Mouse (Mus musculus) yolk sac, embryonic 10.5 days (tissue): Measurements from ENCODE around the gene Htr6.

Source experiments
- DNase-seq: peaks from one replicate; pipeline ENCODE4 v3.0.0-alpha.2; 2017; ENCODE audit warnings: low spot score

The Htr6 gene

GRCm38 (mm10) chr4:139044566-139044965 lies 30.8 kb downstream of the Htr6 start:
- DNase-seq = no peak

GRCm38 (mm10) chr4:139043600-139043999 lies 31.8 kb downstream of the Htr6 start:
- no peak for DNase-seq

GRCm38 (mm10) chr4:139042611-139043010 lies 32.8 kb downstream of the Htr6 start:
- DNase-seq = no peak

GRCm38 (mm10) chr4:139040084-139040839 lies 35.1 kb downstream of the Htr6 start:
- no peak for DNase-seq

- no peak for DNase-seq
Measured at GRCm38 (mm10) chr4:139037795-139038607, 37.4 kb downstream of the Htr6 start.

GRCm38 (mm10) chr4:139035799-139036198 lies 39.6 kb downstream of the Htr6 start:
- no peak for DNase-seq

GRCm38 (mm10) chr4:139034942-139035341 lies 40.4 kb downstream of the Htr6 start:
- no peak for DNase-seq

- no peak for DNase-seq
Measured at GRCm38 (mm10) chr4:139034540-139034939, 40.8 kb downstream of the Htr6 start.

GRCm38 (mm10) chr4:139034010-139034367 lies 41.4 kb downstream of the Htr6 start:
- no peak for DNase-seq

- no peak for DNase-seq
Measured at GRCm38 (mm10) chr4:139033263-139034009, 41.9 kb downstream of the Htr6 start.

GRCm38 (mm10) chr4:139032521-139032920 lies 42.8 kb downstream of the Htr6 start:
- no peak for DNase-seq

GRCm38 (mm10) chr4:139030675-139031074 lies 44.7 kb downstream of the Htr6 start:
- DNase-seq = no peak

GRCm38 (mm10) chr4:139024379-139024778 lies 51.0 kb downstream of the Htr6 start:
- no peak for DNase-seq

GRCm38 (mm10) chr4:139020385-139020784 lies 55.0 kb downstream of the Htr6 start:
- DNase-seq = no peak

- DNase-seq = peak; percentile 88
Measured at GRCm38 (mm10) chr4:139019413-139019812, 56.0 kb downstream of the Htr6 start.

- no peak for DNase-seq
Measured at GRCm38 (mm10) chr4:139018976-139019375, 56.4 kb downstream of the Htr6 start.

GRCm38 (mm10) chr4:139018388-139018787 lies 57.0 kb downstream of the Htr6 start:
- peak; percentile 71 for DNase-seq

GRCm38 (mm10) chr4:139014793-139015192 lies 60.6 kb downstream of the Htr6 start:
- no peak for DNase-seq

- no peak for DNase-seq
Measured at GRCm38 (mm10) chr4:139013281-139013680, 62.1 kb downstream of the Htr6 start.

- DNase-seq = no peak
Measured at GRCm38 (mm10) chr4:139011201-139011702, 64.1 kb downstream of the Htr6 start.
